Mouse (Mus musculus) activated CD4-positive, CD25-positive, alpha-beta regulatory T cell, adult 4 months (primary cell): ENCODE measurements around the gene Rpf1. TPM values are rescaled to one million over a fixed set of nuclear protein-coding genes. Genes with fewer than 3 reads are reported as not detected.
A peak's percentile ranks its signal among the peaks of the same experiment; 100 is the strongest.

Experiments
- ATAC-seq: one replicate; pipeline ENCODE4 v1.8.0; 2017
- polyA plus RNA-seq, 2 experiments: library from polyadenylated mRNA; unstranded; fragments of 100-300 nt; shearing (Covaris generic); gene quantifications; one replicate each; pipeline ENCODE4 v1.2.1; 2017

The Rpf1 gene
- polyA plus RNA-seq: 10 to 100 TPM; 43.8 to 44.1 TPM

DNA sequence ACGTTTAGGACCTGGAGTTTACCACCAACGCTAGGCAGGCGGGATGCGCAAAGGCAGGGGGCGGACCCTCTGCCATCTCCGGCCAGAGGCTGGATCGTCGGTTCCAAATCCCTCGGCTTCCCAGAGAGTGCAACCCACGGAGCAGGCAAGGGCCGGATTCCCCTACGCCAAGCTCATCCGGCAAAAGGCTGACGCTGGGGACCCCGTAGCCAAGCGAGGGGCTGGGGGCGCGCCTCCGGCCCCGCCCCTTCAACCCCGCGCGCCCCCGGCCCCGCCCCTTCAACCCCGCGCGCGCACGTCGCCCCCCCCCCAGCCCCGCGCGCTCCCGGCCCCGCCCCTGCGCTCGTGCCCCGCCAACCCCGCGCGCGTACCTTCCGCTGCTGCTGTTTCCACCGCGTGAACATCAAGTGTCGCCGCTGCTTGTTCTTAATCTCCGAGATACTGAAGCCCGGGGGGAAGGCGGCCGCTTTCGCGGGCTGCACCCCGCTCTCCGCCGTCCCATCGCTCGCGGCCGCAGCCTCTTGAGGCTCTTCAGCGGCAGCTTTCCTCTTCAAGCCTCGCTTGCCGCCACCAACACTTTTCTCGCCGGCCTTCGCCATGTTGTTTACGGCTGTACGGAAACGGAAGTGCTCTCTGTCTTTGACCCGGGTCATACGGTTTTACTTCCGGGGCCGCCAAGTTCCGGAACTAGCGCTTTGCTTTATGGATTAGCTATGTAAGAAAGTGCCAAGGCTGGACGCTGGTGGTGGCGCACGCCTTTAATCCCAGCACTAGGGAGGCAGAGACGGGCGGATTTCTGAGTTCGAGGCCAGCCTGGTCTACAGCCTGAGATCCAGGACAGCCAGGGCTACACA, at the start of gene Rpf1:
Rpf1 (minus strand) TSS at position 632 of the 854 bp plus-strand sequence.
- ATAC-seq: peak; percentile 96

DNA sequence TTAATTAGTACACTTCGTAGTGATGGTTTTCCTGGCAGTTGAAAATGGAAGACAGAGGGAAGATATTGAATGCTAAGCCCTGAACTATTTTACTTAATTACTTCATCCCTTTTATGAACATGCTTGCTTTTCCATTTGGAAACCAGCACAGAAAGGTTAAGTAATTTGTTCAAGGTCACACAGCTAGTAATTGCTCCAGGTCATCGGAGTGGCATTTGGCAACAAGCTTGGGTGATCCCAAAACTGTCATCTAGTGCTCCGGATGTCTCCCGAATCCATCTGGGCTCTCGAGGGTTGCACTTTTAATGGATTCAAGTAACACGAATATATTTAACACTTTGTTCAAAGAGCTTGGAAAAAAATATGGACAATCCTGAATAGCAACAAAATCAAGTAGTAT, 49.7 kb upstream of the Rpf1 start:
- no peak for ATAC-seq

DNA sequence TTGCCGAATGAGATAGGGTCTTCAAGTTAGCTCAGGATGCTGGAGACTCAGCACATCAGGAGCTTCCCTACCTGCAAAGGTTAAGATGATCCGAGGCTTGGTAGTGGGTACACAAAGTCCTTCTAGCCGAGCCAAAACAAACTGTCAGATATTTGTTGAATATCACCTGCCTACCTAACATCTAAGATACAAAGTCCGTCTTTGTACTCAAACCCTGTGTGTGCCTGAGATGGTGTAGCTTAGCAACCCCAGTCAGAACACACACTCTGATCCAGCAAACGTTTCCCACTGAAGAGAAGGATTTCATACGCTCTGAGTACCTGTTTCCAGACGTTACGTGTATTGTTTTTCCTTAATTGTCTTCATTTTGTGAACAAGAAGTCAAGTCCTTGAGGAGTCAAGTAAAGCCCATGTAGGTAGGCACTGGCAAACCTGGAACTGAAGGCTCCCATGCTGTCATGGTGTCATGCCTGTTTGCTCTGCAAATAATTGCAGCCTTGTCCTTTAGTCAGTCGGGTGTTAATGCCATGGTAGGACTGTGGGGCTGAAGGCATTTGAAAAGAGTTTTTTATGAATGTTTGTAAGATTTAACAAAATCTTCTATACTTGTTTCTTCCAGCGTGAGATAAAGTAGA, 49.0 kb upstream of the Rpf1 start, which contains the start of gene Uox:
Uox (plus strand) TSS at position 279 of the 635 bp plus-strand sequence.
- ATAC-seq: no peak

GRCm38 (mm10) chr3:146569594-146569993, 48.4 kb upstream of the Rpf1 start:
- no peak for ATAC-seq

- ATAC-seq: no peak
Measured at GRCm38 (mm10) chr3:146567884-146568530, 46.8 kb upstream of the Rpf1 start.

DNA sequence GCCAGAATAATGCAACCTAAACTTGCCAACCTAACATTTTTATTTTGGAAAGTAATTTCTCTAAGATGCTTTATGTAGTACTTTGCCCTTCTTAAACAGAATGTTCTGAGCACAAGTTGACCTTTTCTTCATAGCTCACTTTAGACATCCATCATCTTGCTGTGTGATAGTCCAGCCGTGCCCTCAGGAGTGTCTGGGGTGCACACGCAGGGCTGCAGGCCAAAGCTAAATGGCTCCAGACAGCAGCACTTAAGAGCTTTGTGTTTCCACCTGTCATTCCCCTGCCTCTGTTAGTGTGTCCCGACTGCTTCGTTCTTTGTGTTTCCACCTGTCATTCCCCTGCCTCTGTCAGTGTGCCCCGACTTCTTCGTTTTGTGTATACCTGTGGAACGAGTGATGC, 46.1 kb upstream of the Rpf1 start:
- ATAC-seq: no peak

DNA sequence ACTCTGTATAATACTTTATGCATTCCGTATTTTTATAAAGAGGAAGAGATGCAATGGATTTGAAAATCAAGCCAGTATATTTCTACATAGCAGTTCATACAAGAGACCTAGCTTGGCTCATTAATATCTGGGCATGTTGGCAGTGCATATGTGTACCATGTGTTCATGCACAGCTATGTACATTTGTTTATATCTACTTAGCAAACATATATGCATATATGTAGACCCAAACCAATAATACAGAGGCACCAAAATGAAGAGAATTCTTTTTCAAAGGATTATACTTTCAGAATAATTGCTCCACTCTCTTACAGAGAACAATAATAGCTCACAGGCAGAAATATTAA, 43.8 kb upstream of the Rpf1 start:
- no peak for ATAC-seq

- ATAC-seq: peak; percentile 66
Measured at GRCm38 (mm10) chr3:146564268-146565064, 43.2 kb upstream of the Rpf1 start.

DNA sequence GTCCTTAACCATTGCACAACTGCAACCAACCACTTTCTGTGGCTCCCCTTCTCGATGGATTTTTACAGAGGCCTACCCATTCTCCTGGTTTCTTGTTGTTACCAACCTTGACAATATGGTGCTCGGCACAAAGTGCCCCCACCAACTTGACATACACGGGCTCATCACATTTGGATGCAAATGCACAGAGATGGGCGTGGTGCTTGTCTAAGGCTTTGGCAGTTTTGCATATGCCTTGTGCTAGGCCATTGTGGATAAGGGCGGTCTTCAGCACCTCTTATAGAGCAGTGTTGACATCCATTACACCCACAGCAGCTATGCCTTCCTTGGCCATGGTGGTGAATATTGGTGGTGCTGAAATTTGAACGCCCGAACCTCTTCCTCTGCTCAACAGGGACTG, 41.7 kb upstream of the Rpf1 start:
- ATAC-seq: no peak

- no peak for ATAC-seq
Measured at GRCm38 (mm10) chr3:146557507-146557906, 36.3 kb upstream of the Rpf1 start.

DNA sequence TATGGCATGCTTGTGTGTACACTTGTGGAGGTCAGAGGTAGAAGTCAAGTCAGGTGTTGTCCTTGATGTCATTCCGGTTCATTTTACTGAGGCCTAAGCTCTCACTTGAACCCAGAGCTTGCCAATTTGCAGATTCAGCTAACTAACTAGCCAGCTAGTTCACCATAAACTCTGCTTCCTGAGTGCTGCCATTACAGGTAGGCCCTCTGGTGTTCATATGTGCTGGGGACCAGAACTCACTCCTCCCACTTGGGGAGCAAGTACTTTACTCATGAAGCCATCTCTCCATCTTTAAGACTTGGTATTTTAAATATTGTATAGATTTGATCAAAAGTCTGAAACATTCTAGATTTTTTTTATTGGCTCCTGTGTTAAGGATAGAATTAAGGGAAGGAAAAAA, 35.3 kb upstream of the Rpf1 start:
- no peak for ATAC-seq

DNA sequence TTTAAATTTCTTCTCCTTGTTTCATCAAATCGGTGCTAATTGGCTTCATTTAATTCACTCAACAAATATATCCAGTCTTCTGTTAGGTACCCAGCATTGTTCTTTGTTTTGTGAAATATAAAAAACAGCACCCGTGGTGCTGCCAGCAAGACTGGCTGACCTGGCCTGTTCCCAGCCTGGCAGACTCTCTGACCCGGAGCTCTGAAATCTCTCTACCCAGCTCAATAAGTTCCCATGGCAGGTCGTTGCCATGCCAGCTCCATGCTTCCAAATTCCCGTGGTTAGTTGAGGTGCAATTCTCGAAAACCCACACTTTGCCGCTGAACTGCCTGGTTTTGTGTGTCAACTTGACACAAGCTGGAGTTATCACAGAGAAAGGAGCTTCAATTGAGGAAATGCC, 33.6 kb upstream of the Rpf1 start:
- no peak for ATAC-seq

GRCm38 (mm10) chr3:146543632-146544031, 22.4 kb upstream of the Rpf1 start:
- no peak for ATAC-seq

DNA sequence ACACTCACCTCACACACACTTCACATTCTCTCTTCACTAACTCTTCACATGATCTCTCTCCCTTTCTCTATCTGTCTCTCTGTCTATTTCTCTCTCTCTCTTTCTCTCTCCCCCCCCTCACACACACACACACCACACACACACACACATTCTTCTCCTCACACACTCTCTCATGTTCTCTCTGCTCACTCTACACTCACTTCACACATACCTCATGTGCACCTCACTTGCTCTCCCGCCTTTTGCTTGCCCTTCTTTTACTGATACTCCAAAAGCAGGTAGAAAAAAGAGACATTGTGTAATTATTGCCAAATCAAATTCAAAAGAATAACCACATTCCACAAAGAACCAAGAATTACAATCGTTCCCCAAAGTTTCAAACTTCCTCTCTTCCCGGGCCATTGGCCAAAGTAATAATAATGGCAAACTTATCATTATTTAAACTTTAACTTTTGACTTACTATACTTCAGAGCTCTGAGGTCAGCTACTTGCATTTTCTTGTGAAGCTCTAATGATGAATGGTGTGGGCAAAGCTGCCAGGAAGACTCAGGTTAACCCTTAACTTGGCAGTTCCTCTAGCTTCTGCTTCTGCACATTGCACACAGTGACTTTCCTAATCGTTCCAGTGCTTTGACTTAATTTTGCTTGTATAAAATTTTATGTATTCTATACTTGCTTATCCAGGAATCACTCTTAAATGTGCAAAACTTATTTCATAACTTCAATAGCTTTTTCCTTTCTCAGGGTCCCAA, 19.5 kb upstream of the Rpf1 start:
- no peak for ATAC-seq

DNA sequence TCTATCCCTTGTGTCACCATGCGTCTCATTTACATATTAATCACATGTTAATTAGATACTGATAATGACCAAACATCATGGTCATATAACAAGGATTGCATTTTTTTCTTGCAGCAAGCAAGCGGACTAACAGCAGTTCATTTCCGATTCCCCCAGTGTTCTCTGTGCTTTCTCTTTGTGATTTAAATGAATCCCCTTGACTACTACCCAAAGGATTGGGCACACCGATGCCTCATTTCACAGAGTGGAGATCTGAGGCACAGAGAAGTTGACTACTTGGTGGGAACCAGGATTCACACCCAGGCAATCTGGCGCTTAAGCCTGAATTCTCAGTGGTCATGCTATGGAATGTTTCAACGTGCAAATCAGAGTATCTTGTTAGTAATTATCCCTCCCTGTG, 13.8 kb upstream of the Rpf1 start:
- ATAC-seq: no peak

DNA sequence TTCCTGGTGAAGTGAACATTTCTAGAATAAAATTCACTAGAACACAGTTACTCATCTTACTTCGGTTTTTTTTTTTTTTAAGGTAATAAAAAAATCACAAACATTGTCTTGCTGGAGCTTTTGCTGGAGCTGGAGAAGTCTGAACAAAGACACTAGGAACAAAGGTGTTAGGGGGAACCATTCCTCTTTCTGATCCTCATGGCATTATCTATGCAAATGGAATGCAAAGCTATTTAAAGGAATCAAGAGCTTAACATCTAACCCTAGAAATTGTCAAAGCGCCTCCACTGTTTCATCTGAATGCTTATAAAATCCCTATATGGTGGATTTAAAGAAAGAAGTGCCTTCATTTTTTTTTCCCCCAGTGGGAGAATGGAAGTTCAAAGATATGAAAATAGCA, 7.1 kb upstream of the Rpf1 start:
- no peak for ATAC-seq

DNA sequence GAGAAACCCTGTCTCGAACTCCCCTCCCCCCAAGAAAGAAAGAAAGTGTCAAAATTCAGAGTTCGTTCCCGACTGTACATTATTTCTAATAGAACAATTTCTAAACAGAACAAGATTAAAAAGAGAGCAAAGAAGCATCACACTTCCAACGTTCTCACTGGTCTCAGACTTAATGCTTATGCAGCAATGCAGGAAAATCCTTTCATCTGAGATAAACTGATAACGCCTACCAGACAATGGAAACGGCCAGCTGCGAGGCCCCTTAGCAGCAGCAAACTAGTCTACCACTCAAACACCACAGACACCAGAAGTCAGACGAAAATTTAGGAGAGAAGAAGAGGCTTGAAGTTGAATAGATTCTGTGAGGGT, 407 bp upstream of the Rpf1 start:
- ATAC-seq: no peak

DNA sequence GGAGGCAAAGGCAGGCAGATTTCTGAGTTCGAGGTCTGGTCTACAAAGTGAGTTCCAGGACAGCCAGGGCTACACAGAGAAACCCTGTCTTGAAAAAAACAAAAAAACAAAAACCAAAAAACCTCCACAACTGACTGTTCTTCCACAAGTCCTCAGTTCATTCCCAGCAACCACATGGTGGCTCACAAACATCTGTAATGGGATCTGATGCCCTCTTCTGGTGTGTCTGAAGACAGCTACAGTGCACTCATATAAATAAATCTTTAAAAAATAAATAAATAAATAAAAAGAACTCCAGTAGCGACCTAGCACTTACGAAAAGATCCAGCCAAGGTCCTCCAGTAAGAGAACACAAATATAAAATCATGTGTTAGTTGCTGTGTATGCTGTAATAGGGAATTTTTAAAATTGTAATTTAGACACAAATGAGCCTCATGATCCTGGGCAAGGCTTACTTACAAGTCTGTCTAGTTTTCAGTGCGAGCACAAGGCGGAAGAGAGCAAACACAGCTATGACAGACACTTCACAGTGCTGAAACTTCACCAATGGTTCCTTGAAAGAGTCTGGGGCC, 917 bp downstream of the Rpf1 start:
- ATAC-seq: no peak

DNA sequence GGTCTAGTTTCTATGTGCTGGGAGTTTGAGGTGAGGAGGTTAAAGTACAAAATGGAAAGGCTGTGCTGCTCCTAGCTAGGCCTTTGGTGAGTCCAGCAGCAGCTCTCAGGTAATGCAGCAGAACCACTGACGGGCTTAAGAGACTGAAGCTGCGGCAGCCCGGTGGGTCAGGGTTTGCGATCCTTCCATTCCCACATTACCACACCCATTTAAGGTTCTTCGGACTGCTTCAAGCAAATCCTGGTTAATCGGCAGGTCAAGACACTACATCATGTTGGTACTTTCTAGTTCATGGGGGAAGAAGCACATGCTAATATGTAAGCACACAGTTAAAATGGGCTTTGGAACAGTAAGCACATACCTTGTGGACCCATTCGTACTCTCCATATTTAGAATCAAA, 14.5 kb downstream of the Rpf1 start:
- no peak for ATAC-seq

- ATAC-seq: no peak
Measured at GRCm38 (mm10) chr3:146501601-146502123, 19.6 kb downstream of the Rpf1 start.

DNA sequence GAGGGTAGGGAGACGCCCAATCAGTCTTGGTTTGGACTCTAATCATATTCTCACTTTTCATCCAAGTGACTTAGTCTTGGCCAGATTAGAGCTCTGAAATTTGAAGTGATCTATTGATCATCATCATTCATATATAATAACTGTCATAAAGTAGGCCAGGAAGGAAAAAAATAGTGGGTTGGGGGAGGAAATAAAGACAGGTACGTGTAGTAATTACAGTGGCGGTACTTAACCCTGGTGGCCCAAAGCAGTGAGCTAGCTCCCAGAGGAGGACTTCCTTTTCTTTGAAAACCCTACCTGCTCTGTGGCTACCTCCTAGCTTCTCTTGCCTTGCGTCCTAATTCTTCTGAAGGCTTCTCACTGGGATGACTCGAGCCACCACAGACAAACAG, 20.4 kb downstream of the Rpf1 start:
- ATAC-seq: peak; percentile 12
